Mouse (Mus musculus): ENCODE measurements around the gene Ccdc162. TPM values are rescaled to one million over a fixed set of nuclear protein-coding genes. Genes with fewer than 3 reads are reported as not detected.

The Ccdc162 gene
- polyA plus RNA-seq, 2 experiments = 1.6 to 2.1 TPM

DNA sequence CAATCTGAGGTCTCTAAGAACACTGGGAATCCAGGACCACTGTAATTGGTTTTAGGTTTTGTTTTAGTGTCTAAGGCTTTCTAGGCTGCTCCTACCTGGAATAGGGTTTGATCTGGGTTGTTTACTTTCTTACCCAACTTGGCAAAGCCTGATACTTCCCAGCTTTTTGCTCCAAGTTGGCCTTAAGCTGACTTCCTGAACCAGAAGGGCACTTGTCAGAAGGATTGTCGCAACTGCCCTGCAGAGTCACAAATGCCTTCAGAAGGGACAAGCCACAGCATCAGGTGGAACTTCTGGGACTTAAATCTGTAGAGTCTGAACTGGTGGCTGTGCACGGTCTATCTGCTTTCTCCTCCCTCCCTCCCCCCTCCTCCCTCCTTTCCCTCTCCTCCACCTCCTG, 23.8 kb upstream of the Ccdc162 start:
- ATAC-seq (ENCODE audit: low FRiP score, low read depth) (no peak), DNase-seq (ENCODE audit: low spot score) (no peak)
- TF ChIP-seq POLR2A (IDR thresholded peaks at IDR 0.05; ENCODE audit: borderline replicate concordance, extremely low read depth, insufficient read depth, insufficient read length) = no peak
- Histone ChIP-seq H3K27ac (replicated peaks; ENCODE audit: low read depth, low read length) (no peak overlapping the region), H3K9ac (ENCODE audit: low read depth, low read length, severe bottlenecking) (no peak overlapping the region), H3K4me2 (replicated peaks; ENCODE audit: low read depth, low read length, severe bottlenecking) (no peak overlapping the region), H3K27me3 (ENCODE audit: control insufficient read depth, insufficient read depth, low read length) (no peaks in the 10 kb centered on the region), H3K4me3 (replicated peaks; ENCODE audit: low read length) (no peak overlapping the region), H3K4me1 (ENCODE audit: control insufficient read depth, insufficient read depth, low read length) (no peaks in the 10 kb centered on the region), H3K9me3 (ENCODE audit: control insufficient read depth, low read length) (no peaks in the 10 kb centered on the region), H3K36me3 (ENCODE audit: control insufficient read depth, insufficient read depth, low read length) (peaks cover 5% of the 10 kb centered on the region; the same call in 1 of the 2 replicates)
- 92% methylated on average over 2 of the region's 2 CpGs for WGBS

DNA sequence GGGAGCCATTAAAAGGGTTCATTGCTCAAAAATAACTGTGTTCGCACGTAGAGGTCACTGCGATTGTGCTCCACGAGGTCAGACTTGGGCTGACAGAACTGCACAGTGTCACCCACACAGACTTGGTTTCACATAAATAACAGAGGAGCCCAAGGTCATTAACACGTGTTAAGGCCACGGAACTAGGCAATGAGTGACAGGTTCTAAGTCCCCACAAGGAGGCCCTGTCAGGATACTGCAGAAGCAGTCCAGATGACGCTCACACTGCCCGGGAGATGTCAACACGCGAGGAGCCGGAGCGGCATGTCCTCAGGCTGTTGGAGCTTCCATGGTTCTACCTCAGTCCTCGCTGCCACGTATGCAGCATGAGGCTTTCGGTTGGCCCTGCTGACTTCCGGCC, 20.8 kb upstream of the Ccdc162 start:
- peaks cover 5% of the 10 kb centered on the region; the same call in 1 of the 2 replicates for H3K36me3 ChIP-seq (ENCODE audit: control insufficient read depth, insufficient read depth, low read length)
- H3K9me3 ChIP-seq (ENCODE audit: control insufficient read depth, low read length) = no peaks in the 10 kb centered on the region
- no peak for ATAC-seq (ENCODE audit: low FRiP score, low read depth)
- no peak overlapping the region for H3K4me2 ChIP-seq (replicated peaks; ENCODE audit: low read depth, low read length, severe bottlenecking)
- no peaks in the 10 kb centered on the region for H3K4me1 ChIP-seq (ENCODE audit: control insufficient read depth, insufficient read depth, low read length)
- no peak overlapping the region for H3K9ac ChIP-seq (ENCODE audit: low read depth, low read length, severe bottlenecking)
- WGBS = 91% methylated on average over 16 of the region's 16 CpGs
- no peak for DNase-seq (ENCODE audit: low spot score)
- no peaks in the 10 kb centered on the region for H3K27me3 ChIP-seq (ENCODE audit: control insufficient read depth, insufficient read depth, low read length)
- no peak overlapping the region for H3K27ac ChIP-seq (replicated peaks; ENCODE audit: low read depth, low read length)
- H3K4me3 ChIP-seq (replicated peaks; ENCODE audit: low read length) = no peak overlapping the region
- no peak for TF ChIP-seq POLR2A (IDR thresholded peaks at IDR 0.05; ENCODE audit: borderline replicate concordance, extremely low read depth, insufficient read depth, insufficient read length)

DNA sequence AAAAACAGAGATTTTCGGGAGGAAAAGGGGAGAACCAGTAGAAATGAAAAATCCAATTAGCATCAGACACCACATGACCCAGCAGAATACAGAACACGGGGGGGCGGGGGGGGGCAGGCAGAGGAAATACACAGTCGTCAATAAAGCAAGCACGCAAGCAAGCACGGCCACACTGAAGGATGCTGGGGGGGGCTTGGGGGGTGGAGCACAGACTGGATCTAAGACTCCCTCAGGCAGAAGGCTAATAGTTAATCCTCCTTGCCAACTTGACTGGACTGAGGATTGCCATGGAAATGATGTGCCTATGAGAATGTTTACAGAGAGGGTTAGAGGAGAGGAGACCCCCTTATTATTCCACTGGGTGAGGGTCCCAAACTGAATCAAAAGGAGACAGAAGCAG, 19.0 kb upstream of the Ccdc162 start:
- Histone ChIP-seq H3K4me2 (replicated peaks; ENCODE audit: low read depth, low read length, severe bottlenecking) (no peak overlapping the region), H3K4me1 (ENCODE audit: control insufficient read depth, insufficient read depth, low read length) (no peaks in the 10 kb centered on the region), H3K36me3 (ENCODE audit: control insufficient read depth, insufficient read depth, low read length) (peaks cover 9% of the 10 kb centered on the region), H3K4me3 (replicated peaks; ENCODE audit: low read length) (no peak overlapping the region), H3K9ac (ENCODE audit: low read depth, low read length, severe bottlenecking) (no peak overlapping the region), H3K27ac (replicated peaks; ENCODE audit: low read depth, low read length) (no peak overlapping the region), H3K9me3 (ENCODE audit: control insufficient read depth, low read length) (no peaks in the 10 kb centered on the region), H3K27me3 (ENCODE audit: control insufficient read depth, insufficient read depth, low read length) (no peaks in the 10 kb centered on the region)
- 70% methylated on average over 6 of the region's 6 CpGs for WGBS
- DNase-seq (ENCODE audit: low spot score) = no peak
- ATAC-seq (ENCODE audit: low FRiP score, low read depth) = no peak
- no peak for TF ChIP-seq POLR2A (IDR thresholded peaks at IDR 0.05; ENCODE audit: borderline replicate concordance, extremely low read depth, insufficient read depth, insufficient read length)

DNA sequence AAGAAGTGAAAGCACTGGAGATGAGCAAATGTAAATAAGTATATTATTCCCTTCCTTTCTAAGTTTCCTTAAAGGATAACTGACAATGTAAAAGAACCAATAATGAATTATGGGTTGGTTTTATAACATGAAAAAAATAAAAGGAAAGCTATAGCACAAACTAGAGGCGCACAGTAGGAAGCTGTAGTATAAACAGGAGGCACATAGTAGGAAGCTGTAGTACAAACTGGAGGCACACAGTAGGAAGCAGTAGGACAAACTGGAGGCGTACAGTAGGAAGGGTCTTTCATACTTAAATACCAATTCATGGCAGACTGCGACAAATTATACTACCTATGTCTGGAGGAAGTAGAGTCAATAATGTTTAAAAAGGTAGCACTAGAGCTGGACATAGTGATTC, 16.8 kb upstream of the Ccdc162 start:
- ATAC-seq (ENCODE audit: low FRiP score, low read depth) (no peak), DNase-seq (ENCODE audit: low spot score) (no peak)
- TF ChIP-seq POLR2A (IDR thresholded peaks at IDR 0.05; ENCODE audit: borderline replicate concordance, extremely low read depth, insufficient read depth, insufficient read length) = no peak
- 0 out of 2 replicates have a peak, but pooled peaks cover under 1% of the 10 kb centered on the region for H3K9me3 ChIP-seq (ENCODE audit: control insufficient read depth, low read length)
- H3K9ac ChIP-seq (ENCODE audit: low read depth, low read length, severe bottlenecking) = no peak overlapping the region
- no peaks in the 10 kb centered on the region for H3K27me3 ChIP-seq (ENCODE audit: control insufficient read depth, insufficient read depth, low read length)
- 95% methylated on average over 3 of the region's 3 CpGs for WGBS
- peaks cover 10% of the 10 kb centered on the region for H3K36me3 ChIP-seq (ENCODE audit: control insufficient read depth, insufficient read depth, low read length)
- H3K4me2 ChIP-seq (replicated peaks; ENCODE audit: low read depth, low read length, severe bottlenecking) = no peak overlapping the region
- no peak overlapping the region for H3K4me3 ChIP-seq (replicated peaks; ENCODE audit: low read length)
- H3K4me1 ChIP-seq (ENCODE audit: control insufficient read depth, insufficient read depth, low read length) = no peaks in the 10 kb centered on the region
- H3K27ac ChIP-seq (replicated peaks; ENCODE audit: low read depth, low read length) = no peak overlapping the region

DNA sequence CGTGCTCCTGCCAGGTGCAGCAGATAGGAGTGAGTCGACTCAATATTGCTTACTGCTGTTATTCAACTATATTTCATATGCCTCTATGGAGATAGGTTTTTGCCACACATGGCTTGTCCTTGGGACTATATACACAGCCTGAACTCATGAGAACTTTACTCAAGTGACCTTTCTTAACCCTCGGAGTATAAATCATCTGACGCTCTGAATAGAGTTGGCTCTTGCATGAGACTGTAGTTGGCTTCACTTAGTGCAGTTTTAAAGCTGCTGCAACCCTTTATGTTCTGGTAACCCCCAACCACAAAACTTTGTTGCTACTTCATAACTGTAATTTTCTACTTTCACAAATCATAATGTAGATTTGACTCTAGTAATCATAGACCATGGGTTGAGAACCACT, 15.5 kb upstream of the Ccdc162 start:
- no peak for DNase-seq (ENCODE audit: low spot score)

DNA sequence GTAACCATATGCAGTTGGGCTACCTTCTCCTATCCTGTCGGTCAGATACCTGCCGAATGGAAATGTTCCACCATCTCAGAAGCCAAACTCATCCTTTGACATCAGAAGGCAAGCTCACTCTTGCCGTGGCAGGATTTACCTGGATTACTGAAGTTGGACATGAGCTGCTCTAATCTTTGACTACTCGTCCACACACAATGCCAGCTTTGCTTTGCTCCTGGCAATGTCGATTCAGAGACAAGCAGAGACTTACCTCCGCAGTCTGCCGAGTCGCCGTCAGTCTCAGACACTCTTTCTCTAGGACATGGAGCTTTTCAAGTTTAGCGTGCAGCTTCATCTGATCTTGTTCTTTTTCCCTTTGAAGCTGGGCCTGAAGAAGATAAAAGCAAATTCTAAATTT, 14.3 kb upstream of the Ccdc162 start:
- WGBS = 85% methylated on average over 10 of the region's 10 CpGs
- H3K9me3 ChIP-seq (ENCODE audit: control insufficient read depth, low read length) = 0 out of 2 replicates have a peak, but pooled peaks cover 4% of the 10 kb centered on the region
- no peak overlapping the region for H3K4me3 ChIP-seq (replicated peaks; ENCODE audit: low read length)
- H3K27me3 ChIP-seq (ENCODE audit: control insufficient read depth, insufficient read depth, low read length) = no peaks in the 10 kb centered on the region
- H3K4me1 ChIP-seq (ENCODE audit: control insufficient read depth, insufficient read depth, low read length) = no peaks in the 10 kb centered on the region
- no peak for ATAC-seq (ENCODE audit: low FRiP score, low read depth)
- TF ChIP-seq POLR2A (IDR thresholded peaks at IDR 0.05; ENCODE audit: borderline replicate concordance, extremely low read depth, insufficient read depth, insufficient read length) = no peak
- H3K27ac ChIP-seq (replicated peaks; ENCODE audit: low read depth, low read length) = no peak overlapping the region
- H3K36me3 ChIP-seq (ENCODE audit: control insufficient read depth, insufficient read depth, low read length) = peaks cover 10% of the 10 kb centered on the region
- no peak for DNase-seq (ENCODE audit: low spot score)
- H3K9ac ChIP-seq (ENCODE audit: low read depth, low read length, severe bottlenecking) = no peak overlapping the region
- H3K4me2 ChIP-seq (replicated peaks; ENCODE audit: low read depth, low read length, severe bottlenecking) = no peak overlapping the region

More for the DNA sequence above, 15.5 kb upstream of the Ccdc162 start:
- H3K9ac ChIP-seq (ENCODE audit: low read depth, low read length, severe bottlenecking) = no peak overlapping the region
- no peak for ATAC-seq (ENCODE audit: low FRiP score, low read depth)
- 93% methylated on average over 4 of the region's 4 CpGs for WGBS
- H3K4me1 ChIP-seq (ENCODE audit: control insufficient read depth, insufficient read depth, low read length) = no peaks in the 10 kb centered on the region
- H3K9me3 ChIP-seq (ENCODE audit: control insufficient read depth, low read length) = 0 out of 2 replicates have a peak, but pooled peaks cover 4% of the 10 kb centered on the region
- peaks cover 10% of the 10 kb centered on the region for H3K36me3 ChIP-seq (ENCODE audit: control insufficient read depth, insufficient read depth, low read length)
- no peak overlapping the region for H3K4me2 ChIP-seq (replicated peaks; ENCODE audit: low read depth, low read length, severe bottlenecking)
- TF ChIP-seq POLR2A (IDR thresholded peaks at IDR 0.05; ENCODE audit: borderline replicate concordance, extremely low read depth, insufficient read depth, insufficient read length) = no peak
- H3K4me3 ChIP-seq (replicated peaks; ENCODE audit: low read length) = no peak overlapping the region
- H3K27me3 ChIP-seq (ENCODE audit: control insufficient read depth, insufficient read depth, low read length) = no peaks in the 10 kb centered on the region
- H3K27ac ChIP-seq (replicated peaks; ENCODE audit: low read depth, low read length) = no peak overlapping the region
